Mouse (Mus musculus) left cerebral cortex, postnatal 25 days (tissue): ENCODE measurements around the gene Srsf9. TPM values are rescaled to one million over a fixed set of nuclear protein-coding genes. Genes with fewer than 3 reads are reported as not detected.

Source experiments
- DNase-seq, 2 experiments: peaks; one replicate each; pipeline ENCODE4 v3.0.0; 2022; ENCODE audit warnings: low spot score in 2 of 2, mixed read lengths in 1 of 2
- intact Hi-C: fragments of 180-260 bp; cut with DNase I; formaldehyde crosslinking; loops from one replicate; pipeline ENCODE4 v1.15.1; 2025
- total RNA-seq, 2 experiments: library from RNA; stranded (reverse); gene quantifications; 2 replicates each; pipeline ENCODE4 v1.2.3; 2021

Srsf9 gene
- total RNA-seq, 2 experiments from 2014 or later, result 71.0 to 77.6 TPM

- intact Hi-C loops, result no loop called here
- peak; percentile 34 to 45 for DNase-seq
Measured at GRCm38 (mm10) chr5:115317645-115318328, 9.2 kb upstream of the Srsf9 start.

- intact Hi-C loops, result loop anchor here (1.0 kb wide), 3 partner anchors 8 to 40 kb away; partner anchors contain the start of genes Coq5, Dynll1 and Srsf9
- peak; percentile 84 to 96 for DNase-seq
Measured at GRCm38 (mm10) chr5:115319004-115319940, 7.7 kb upstream of the Srsf9 start.

GRCm38 (mm10) chr5:115326256-115326831 is 633 bp upstream of the Srsf9 start:
- no peak for DNase-seq
- intact Hi-C loops, result no loop called here

- DNase-seq, result peak in 1 of 2 experiments; percentile 32
- intact Hi-C loops, result loop anchor here (1.0 kb wide), 2 partner anchors 9 to 27 kb away; no protein-coding TSS in a partner anchor
Measured at GRCm38 (mm10) chr5:115327610-115328548, 902 bp downstream of the Srsf9 start.

- DNase-seq, result no peak
- intact Hi-C loops, result no loop called here
Measured at GRCm38 (mm10) chr5:115330955-115331354, 4.0 kb downstream of the Srsf9 start.

GRCm38 (mm10) chr5:115333626-115334025 is 6.6 kb downstream of the Srsf9 start:
- intact Hi-C loops, result no loop called here
- no peak for DNase-seq

- intact Hi-C loops, result loop anchor here (2.0 kb wide), 1 partner anchor 39 kb away; the partner anchor contains the start of gene Dynll1
- no peak for DNase-seq
Measured at GRCm38 (mm10) chr5:115340007-115340406, 13.0 kb downstream of the Srsf9 start.

- DNase-seq, result peak; percentile 89 to 90
- intact Hi-C loops, result loop anchor here (2.0 kb wide), 1 partner anchor 40 kb away; the partner anchor contains the start of gene Dynll1
Measured at GRCm38 (mm10) chr5:115340577-115341313, 13.8 kb downstream of the Srsf9 start, which contains the start of the genes Gatc and Triap1. Gene Gatc (minus strand): TSS chr5:115341178. Gene Triap1 (plus strand): TSS chr5:115341225.

GRCm38 (mm10) chr5:115341314-115342165 is 14.6 kb downstream of the Srsf9 start:
- intact Hi-C loops, result loop anchor here (2.0 kb wide), 1 partner anchor 41 kb away; the partner anchor contains the start of gene Dynll1
- no peak for DNase-seq

GRCm38 (mm10) chr5:115347564-115347963 is 20.6 kb downstream of the Srsf9 start:
- DNase-seq, result peak; percentile 76 to 78
- intact Hi-C loops, result no loop called here

GRCm38 (mm10) chr5:115348546-115349224 is 21.7 kb downstream of the Srsf9 start, which contains the start of gene Cox6a1:
Gene Cox6a1 (minus strand): TSS chr5:115348981.
- intact Hi-C loops, result no loop called here
- peak; percentile 98 to 99 for DNase-seq

- intact Hi-C loops, result no loop called here
- DNase-seq, result no peak
Measured at GRCm38 (mm10) chr5:115349225-115349555, 22.2 kb downstream of the Srsf9 start.

GRCm38 (mm10) chr5:115351348-115351747 is 24.4 kb downstream of the Srsf9 start:
- no peak for DNase-seq
- intact Hi-C loops, result no loop called here

- intact Hi-C loops, result no loop called here
- no peak for DNase-seq
Measured at GRCm38 (mm10) chr5:115355070-115355469, 28.1 kb downstream of the Srsf9 start.

GRCm38 (mm10) chr5:115358872-115359271 is 31.9 kb downstream of the Srsf9 start:
- intact Hi-C loops, result loop anchor here (1.0 kb wide), 1 partner anchor 82 kb away; no protein-coding TSS in a partner anchor
- DNase-seq, result peak; percentile 73 to 74

GRCm38 (mm10) chr5:115359438-115359837 is 32.5 kb downstream of the Srsf9 start:
- DNase-seq, result no peak
- intact Hi-C loops, result loop anchor here (1.0 kb wide), 1 partner anchor 82 kb away; no protein-coding TSS in a partner anchor
